Mouse (Mus musculus) liver, postnatal 0 days (tissue): ENCODE measurements around the gene Uhrf1bp1. TPM values are rescaled to one million over a fixed set of nuclear protein-coding genes. Genes with fewer than 3 reads are reported as not detected.

Source experiments
- ATAC-seq: fragments of 200-750 bp; cut with Nextera tagmentation; 2 replicates; pipeline ENCODE4 v1.8.0; 2017; ENCODE audit warnings: mild to moderate bottlenecking, moderate library complexity
- DNase-seq: peaks from one replicate; pipeline ENCODE4 v3.0.0-alpha.2; 2016
- H3K27ac ChIP-seq: fragments of 300-500 bp; sonication (generic); 2 replicates; pipeline ENCODE4 v1.5.1; 2014; ENCODE audit warnings: antibody characterized with exemption, moderate library complexity, mild to moderate bottlenecking, low read depth
- H3K27me3 ChIP-seq: fragments of 300-500 bp; sonication (generic); 2 replicates; pipeline ENCODE4 v1.6.1; 2014; ENCODE audit warnings: low read length, control low read depth, mixed read lengths; ENCODE audit not compliant: insufficient read depth
- H3K36me3 ChIP-seq: fragments of 300-500 bp; sonication (generic); replicated peaks from 2 replicates; pipeline ENCODE4 v1.6.1; 2014; ENCODE audit warnings: mild to moderate bottlenecking, control low read depth, low read length, moderate library complexity, mixed read lengths; ENCODE audit not compliant: insufficient read depth
- H3K4me1 ChIP-seq: fragments of 300-500 bp; sonication (generic); 2 replicates; pipeline ENCODE4 v1.6.1; 2014; ENCODE audit warnings: antibody characterized with exemption, mild to moderate bottlenecking, control low read depth; ENCODE audit not compliant: insufficient read depth
- H3K4me2 ChIP-seq: fragments of 300-500 bp; sonication (generic); 2 replicates; pipeline ENCODE4 v1.6.1; 2014; ENCODE audit warnings: low read depth, mild to moderate bottlenecking, low read length, moderate library complexity, mixed read lengths
- H3K4me3 ChIP-seq: fragments of 300-500 bp; sonication (generic); 2 replicates; pipeline ENCODE4 v1.5.1; 2014; ENCODE audit warnings: low read depth, low read length
- H3K9ac ChIP-seq: fragments of 300-500 bp; sonication (generic); replicated peaks from 2 replicates; pipeline ENCODE4 v1.6.1; 2014; ENCODE audit warnings: mild to moderate bottlenecking, moderate library complexity
- H3K9me3 ChIP-seq: fragments of 300-500 bp; sonication (generic); 2 replicates; pipeline ENCODE4 v1.6.1; 2016; ENCODE audit warnings: mild to moderate bottlenecking, control low read depth, low read length, mixed read lengths
- CTCF ChIP-seq: sonication (generic); IDR thresholded peaks from 2 replicates; pipeline ENCODE4 v1.5.1; 2016; ENCODE audit warnings: antibody characterized with exemption, low read depth
- EP300 ChIP-seq: IDR thresholded peaks from 2 replicates; pipeline ENCODE4 v1.6.1; 2016; ENCODE audit warnings: antibody characterized with exemption, low read depth, mild to moderate bottlenecking
- WGBS: fragments of 180-500 bp; shearing (Covaris S2); extraction: QIAGEN DNeasy Blood & Tissue Kit; methylation state at CpG from one replicate; pipeline ENCODE4 v1.1.7; 2014; ENCODE audit not compliant: insufficient replicate concordance; 5-methylcytosine and 5-hydroxymethylcytosine counted together
- polyA plus RNA-seq: library from polyadenylated mRNA; unstranded; fragments of >200 nt; fragmentation: Nextera tagmentation; extraction: Ambion mirVana; gene quantifications from 2 replicates; pipeline ENCODE4 v1.2.1, GENCODE M21; 2015

The Uhrf1bp1 gene
- polyA plus RNA-seq, 1 experiment from 2014 or later = 2.2 TPM

- H3K9me3 ChIP-seq = no peaks in the 10 kb centered on the region
- peak within 1 kb of the TSS; percentile 94 for H3K4me2 ChIP-seq
- H3K4me1 ChIP-seq = peaks cover 19% of the 10 kb centered on the region
- H3K27me3 ChIP-seq = no peaks in the 10 kb centered on the region
- H3K27ac ChIP-seq = peak within 1 kb of the TSS; percentile 85
- WGBS = under 1% methylated on average over 50 of the region's 78 CpGs
- DNase-seq = peak; percentile 92
- ATAC-seq = peak; percentile 86
- H3K36me3 ChIP-seq = peaks cover 8% of the 10 kb centered on the region
- H3K9ac ChIP-seq = peak within 1 kb of the TSS; percentile 88
- TF ChIP-seq EP300 = no peak
- TF ChIP-seq CTCF = peak; percentile 0; the same call in 1 of the 2 replicates
- H3K4me3 ChIP-seq = peak within 1 kb of the TSS; percentile 88
These were observed 52.8 kb downstream of the Uhrf1bp1 start, which contains the start of gene Anks1 for GRCm38 (mm10) chr17:27908888-27909621. Anks1 (plus strand) TSS chr17:27909306.

- no peaks in the 10 kb centered on the region for H3K9me3 ChIP-seq
- peaks cover 8% of the 10 kb centered on the region for H3K36me3 ChIP-seq
- TF ChIP-seq CTCF (0 out of 2 replicates have a peak, but pooled peaks have one; percentile 1), EP300 (no peak)
- peak within 1 kb of the TSS; percentile 88 for H3K9ac ChIP-seq
- DNase-seq (no peak), ATAC-seq (peak; percentile 40)
- peaks cover 19% of the 10 kb centered on the region for H3K4me1 ChIP-seq
- H3K27me3 ChIP-seq = no peaks in the 10 kb centered on the region
- peak within 1 kb of the TSS; percentile 94 for H3K4me2 ChIP-seq
- peak within 1 kb of the TSS; percentile 85 for H3K27ac ChIP-seq
- WGBS = 2% methylated on average over 51 of the region's 53 CpGs
- H3K4me3 ChIP-seq = peak within 1 kb of the TSS; percentile 88
These were observed 53.6 kb downstream of the Uhrf1bp1 start, which contains the start of gene Taf11 for GRCm38 (mm10) chr17:27909622-27910500. Taf11 (minus strand) TSS chr17:27909844.

- H3K36me3 ChIP-seq = peaks cover 8% of the 10 kb centered on the region
- H3K4me1 ChIP-seq = peaks cover 19% of the 10 kb centered on the region
- DNase-seq = no peak
- H3K9ac ChIP-seq = no peak overlapping the region
- H3K27ac ChIP-seq = no peak overlapping the region
- no peak for ATAC-seq
- no peaks in the 10 kb centered on the region for H3K27me3 ChIP-seq
- TF ChIP-seq CTCF (no peak), EP300 (no peak)
- no peak overlapping the region for H3K4me2 ChIP-seq
- no peaks in the 10 kb centered on the region for H3K9me3 ChIP-seq
- WGBS = 80% methylated on average over 7 of the region's 7 CpGs
- H3K4me3 ChIP-seq = no peak overlapping the region
These were observed 55.1 kb downstream of the Uhrf1bp1 start for GRCm38 (mm10) chr17:27911371-27911770.

- WGBS = 80% methylated on average over 4 of the region's 4 CpGs
- ATAC-seq = no peak
- no peak overlapping the region for H3K9ac ChIP-seq
These were observed 58.5 kb downstream of the Uhrf1bp1 start for GRCm38 (mm10) chr17:27914742-27915141.

GRCm38 (mm10) chr17:27916366-27916765 lies 60.1 kb downstream of the Uhrf1bp1 start:
- Histone ChIP-seq H3K4me2 (no peak overlapping the region), H3K27ac (no peak overlapping the region), H3K36me3 (peaks cover 8% of the 10 kb centered on the region), H3K9ac (no peak overlapping the region), H3K4me1 (peaks cover 5% of the 10 kb centered on the region; the same call in 1 of the 2 replicates), H3K9me3 (no peaks in the 10 kb centered on the region), H3K27me3 (no peaks in the 10 kb centered on the region), H3K4me3 (no peak overlapping the region)
- TF ChIP-seq EP300 (no peak), CTCF (no peak)
- DNase-seq (no peak), ATAC-seq (no peak)
- 86% methylated on average over 4 of the region's 4 CpGs for WGBS

More at GRCm38 (mm10) chr17:27914742-27915141, 58.5 kb downstream of the Uhrf1bp1 start:
- DNase-seq = no peak
- no peak for TF ChIP-seq CTCF
- Histone ChIP-seq H3K4me1 (peaks cover 12% of the 10 kb centered on the region; the same call in 1 of the 2 replicates), H3K36me3 (peaks cover 8% of the 10 kb centered on the region), H3K27me3 (no peaks in the 10 kb centered on the region), H3K4me2 (no peak overlapping the region), H3K9me3 (no peaks in the 10 kb centered on the region), H3K4me3 (no peak overlapping the region), H3K27ac (no peak overlapping the region)

- Histone ChIP-seq H3K4me1 (peaks cover 14% of the 10 kb centered on the region), H3K4me2 (no peak overlapping the region), H3K27ac (no peak overlapping the region), H3K36me3 (no peaks in the 10 kb centered on the region), H3K4me3 (no peak overlapping the region), H3K9ac (no peak overlapping the region), H3K27me3 (no peaks in the 10 kb centered on the region), H3K9me3 (no peaks in the 10 kb centered on the region)
- TF ChIP-seq EP300 (no peak), CTCF (no peak)
- 59% methylated on average over 4 of the region's 4 CpGs for WGBS
- no peak for DNase-seq
- no peak for ATAC-seq
These were observed 64.4 kb downstream of the Uhrf1bp1 start for GRCm38 (mm10) chr17:27920676-27921075.
